Mouse (Mus musculus): Measurements from ENCODE around the gene Ern1.

- TF ChIP-seq CTCF (IDR thresholded peaks at IDR 0.05; ENCODE audit: borderline replicate concordance, extremely low read depth, insufficient read depth, insufficient read length) (no peak), POLR2A (IDR thresholded peaks at IDR 0.05; ENCODE audit: borderline replicate concordance, extremely low read depth, insufficient read depth, insufficient read length, poor library complexity, severe bottlenecking) (no peak)
Measured at GRCm38 (mm10) chr11:106503425-106503717, 15.7 kb upstream of the Ern1 start.
